Mouse (Mus musculus): ENCODE measurements at regions not wholly inside any gene's neighbourhood (a gene's known extent, or its start where the extent isn't known, plus 50 kb on each side); places are given as distances from the start of the nearest gene placed in this dataset.

DNA sequence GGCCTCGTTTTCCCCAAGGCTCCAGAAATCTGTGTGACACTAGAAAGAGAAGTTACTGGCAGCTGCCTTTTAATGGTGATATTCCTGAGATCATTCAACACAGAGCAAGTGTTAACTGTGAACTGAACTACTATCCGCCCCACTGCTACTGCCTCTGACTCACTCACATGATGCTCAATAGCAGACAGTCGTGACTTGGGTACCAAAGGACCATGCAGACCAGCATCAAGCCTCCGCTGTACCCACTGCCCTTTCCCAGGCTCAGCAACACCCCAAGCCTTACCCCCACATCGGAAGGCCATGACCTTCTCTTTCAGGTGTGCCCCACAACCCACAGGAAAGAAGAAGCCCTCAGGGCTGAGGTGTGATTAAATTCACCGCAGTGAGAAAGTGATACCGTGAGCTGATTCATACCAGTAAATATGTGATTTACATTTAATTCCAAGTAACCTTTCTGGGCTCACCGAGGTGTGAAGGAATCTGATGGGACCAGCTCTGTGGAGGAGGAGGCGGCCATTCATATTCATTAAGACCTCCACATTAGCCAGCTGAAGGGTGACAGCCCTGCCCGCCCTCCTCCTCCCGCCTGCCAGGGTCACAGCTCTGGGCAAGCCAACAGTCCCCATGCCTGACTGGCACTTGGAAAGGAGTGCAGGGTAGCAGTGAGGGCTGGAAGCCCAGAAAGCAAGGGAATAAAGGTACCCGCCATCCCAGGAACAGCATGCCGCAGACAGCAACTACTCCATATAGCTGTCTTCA is 156.0 kb upstream of the Tle3 start:
- no peak overlapping the region for H3K9ac ChIP-seq
- H3K4me2 ChIP-seq: no peak overlapping the region
- H3K27me3 ChIP-seq: peaks cover 68% of the 10 kb centered on the region
- H3K4me3 ChIP-seq: no peak overlapping the region
- 73% methylated on average over 13 of the region's 13 CpGs for WGBS
- no peaks in the 10 kb centered on the region for H3K36me3 ChIP-seq
- ATAC-seq (replicated peaks; ENCODE audit: insufficient number of reproducible peaks, insufficient read depth, low FRiP score, low read depth): no peak
- H3K9me3 ChIP-seq (replicated peaks): no peaks in the 10 kb centered on the region
- no peak overlapping the region for H3K27ac ChIP-seq
- H3K4me1 ChIP-seq (replicated peaks): peaks cover 10% of the 10 kb centered on the region; the same call in 1 of the 2 replicates

- H3K9ac ChIP-seq: no peak overlapping the region
- H3K4me2 ChIP-seq: no peak overlapping the region
- H3K36me3 ChIP-seq: no peaks in the 10 kb centered on the region
- WGBS: 54% methylated on average over 9 of the region's 9 CpGs
- peaks cover 52% of the 10 kb centered on the region for H3K27me3 ChIP-seq
- H3K4me1 ChIP-seq (replicated peaks): peaks cover 10% of the 10 kb centered on the region; the same call in 1 of the 2 replicates
- no peaks in the 10 kb centered on the region for H3K9me3 ChIP-seq (replicated peaks)
- H3K27ac ChIP-seq: no peak overlapping the region
- H3K4me3 ChIP-seq: no peak overlapping the region
- ATAC-seq (replicated peaks; ENCODE audit: insufficient number of reproducible peaks, insufficient read depth, low FRiP score, low read depth): no peak
Measured at GRCm38 (mm10) chr9:61220017-61220416, 152.1 kb upstream of the Tle3 start.

- Histone ChIP-seq H3K4me1 (replicated peaks) (peaks cover 8% of the 10 kb centered on the region), H3K4me3 (no peak overlapping the region), H3K9ac (no peak overlapping the region), H3K4me2 (no peak overlapping the region), H3K27ac (no peak overlapping the region), H3K27me3 (peaks cover 44% of the 10 kb centered on the region), H3K36me3 (no peaks in the 10 kb centered on the region), H3K9me3 (replicated peaks) (no peaks in the 10 kb centered on the region)
- 90% methylated on average over 18 of the region's 18 CpGs for WGBS
- ATAC-seq (replicated peaks; ENCODE audit: insufficient number of reproducible peaks, insufficient read depth, low FRiP score, low read depth): no peak
Measured at GRCm38 (mm10) chr9:61222212-61223003, 149.8 kb upstream of the Tle3 start.

- WGBS: 78% methylated on average over 4 of the region's 4 CpGs
- Histone ChIP-seq H3K27me3 (peaks cover 43% of the 10 kb centered on the region), H3K9ac (no peak overlapping the region), H3K4me3 (no peak overlapping the region), H3K4me1 (replicated peaks) (peaks cover 13% of the 10 kb centered on the region), H3K36me3 (no peaks in the 10 kb centered on the region), H3K4me2 (no peak overlapping the region), H3K27ac (no peak overlapping the region), H3K9me3 (replicated peaks) (no peaks in the 10 kb centered on the region)
- ATAC-seq (replicated peaks; ENCODE audit: insufficient number of reproducible peaks, insufficient read depth, low FRiP score, low read depth): no peak
Measured at GRCm38 (mm10) chr9:61225020-61225652, 147.0 kb upstream of the Tle3 start.

DNA sequence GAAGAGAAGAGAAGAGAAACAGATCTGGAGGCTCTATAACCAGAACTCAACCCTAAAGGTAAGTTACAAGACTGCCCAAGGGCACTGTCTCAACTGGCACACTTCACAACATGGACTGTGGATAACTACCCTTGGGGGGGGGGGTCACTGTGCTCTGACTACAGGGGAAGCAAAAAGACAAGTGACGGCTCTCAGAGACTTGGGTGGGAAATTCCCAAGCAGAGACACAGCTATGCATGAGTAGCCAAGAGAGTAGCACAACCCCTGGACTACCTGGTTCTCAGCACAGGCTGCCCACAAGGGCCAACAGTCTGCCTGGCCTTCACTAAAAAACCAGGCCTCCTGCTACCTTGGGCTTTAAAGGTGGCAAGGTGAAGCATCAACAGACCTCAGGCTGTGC is 146.3 kb upstream of the Tle3 start:
- H3K27me3 ChIP-seq: peaks cover 46% of the 10 kb centered on the region
- H3K27ac ChIP-seq: no peak overlapping the region
- ATAC-seq (replicated peaks; ENCODE audit: insufficient number of reproducible peaks, insufficient read depth, low FRiP score, low read depth): no peak
- H3K36me3 ChIP-seq: no peaks in the 10 kb centered on the region
- H3K9me3 ChIP-seq (replicated peaks): no peaks in the 10 kb centered on the region
- 64% methylated on average over 1 of the region's 1 CpGs for WGBS
- no peak overlapping the region for H3K4me3 ChIP-seq
- H3K4me1 ChIP-seq (replicated peaks): peaks cover 13% of the 10 kb centered on the region
- H3K4me2 ChIP-seq: no peak overlapping the region
- no peak overlapping the region for H3K9ac ChIP-seq

DNA sequence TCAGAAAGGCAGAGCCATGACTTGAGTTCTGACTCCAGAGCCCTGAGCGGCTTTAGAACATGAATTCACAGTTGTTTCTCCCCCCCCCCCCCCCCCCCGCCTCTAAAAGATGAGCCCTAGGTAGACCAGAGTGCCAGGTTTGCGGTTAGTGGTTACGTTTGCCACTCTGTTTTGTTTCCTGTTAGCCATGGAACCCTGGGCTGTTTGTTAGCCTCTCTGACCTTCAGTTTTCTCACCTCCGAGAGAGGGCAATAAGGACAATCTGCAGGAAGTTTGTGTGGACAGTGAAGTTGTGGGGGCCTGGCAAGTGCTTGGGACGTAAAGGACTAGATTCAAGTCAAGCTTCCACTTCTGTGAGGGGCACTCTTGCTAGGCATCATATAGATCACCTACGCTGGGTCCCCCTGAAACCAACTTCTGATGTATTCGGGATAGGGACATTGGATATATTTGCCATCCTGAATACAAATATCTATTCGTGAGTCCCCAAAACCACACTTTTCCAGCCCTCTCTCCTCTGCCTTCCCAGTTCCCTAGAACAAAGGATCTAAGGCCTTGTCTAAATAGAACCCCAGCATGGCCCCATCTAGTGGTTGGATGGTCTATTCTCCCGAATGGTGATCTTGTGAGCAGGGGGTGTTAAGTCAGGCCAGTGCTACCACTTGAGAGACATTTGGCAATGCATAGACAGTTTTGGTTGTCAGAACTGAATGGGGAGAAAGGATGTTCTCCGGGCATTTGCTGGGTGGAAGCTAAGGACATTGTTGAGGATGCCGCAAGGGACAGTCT is 145.4 kb upstream of the Tle3 start:
- H3K27ac ChIP-seq: no peak overlapping the region
- H3K27me3 ChIP-seq: peaks cover 51% of the 10 kb centered on the region
- H3K4me2 ChIP-seq: no peak overlapping the region
- H3K36me3 ChIP-seq: no peaks in the 10 kb centered on the region
- no peak overlapping the region for H3K9ac ChIP-seq
- no peak overlapping the region for H3K4me3 ChIP-seq
- no peak for ATAC-seq (replicated peaks; ENCODE audit: insufficient number of reproducible peaks, insufficient read depth, low FRiP score, low read depth)
- H3K9me3 ChIP-seq (replicated peaks): no peaks in the 10 kb centered on the region
- H3K4me1 ChIP-seq (replicated peaks): peaks cover 13% of the 10 kb centered on the region
- WGBS: 75% methylated on average over 12 of the region's 12 CpGs

DNA sequence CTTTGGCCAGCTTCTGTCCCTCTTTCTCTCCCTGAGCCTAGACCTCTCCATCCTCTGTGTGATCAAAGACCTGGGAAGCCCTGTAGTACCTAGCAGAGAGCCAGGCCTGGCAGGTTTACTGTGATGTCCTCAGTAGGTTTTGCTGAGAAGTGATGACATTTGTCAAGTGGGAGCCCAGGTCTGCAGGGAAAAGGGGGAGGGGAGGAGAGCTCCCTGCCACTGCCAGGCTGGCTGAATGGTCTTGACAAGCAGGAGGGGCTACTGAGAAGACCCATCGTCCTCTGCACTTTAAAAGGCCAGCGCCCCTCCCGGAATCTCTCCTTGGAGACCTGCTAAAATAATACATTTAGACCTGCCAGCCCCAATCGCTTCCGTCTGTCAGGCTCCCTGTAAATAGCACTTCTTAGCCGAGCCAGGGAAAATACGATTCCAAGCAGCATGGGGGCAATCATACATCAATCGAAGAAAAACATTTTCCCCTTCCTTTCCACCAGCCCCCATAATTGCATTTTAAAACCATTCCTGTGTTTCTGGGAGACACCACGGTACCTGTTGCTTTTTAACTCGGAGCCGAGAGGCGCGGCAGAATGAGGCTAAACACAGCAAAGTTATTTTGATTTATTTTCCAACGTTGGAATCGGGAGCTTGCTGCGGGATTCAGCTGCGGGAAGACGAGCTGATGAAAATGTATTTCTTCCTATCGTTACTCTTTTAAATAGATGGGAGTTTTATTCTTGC is 144.5 kb upstream of the Tle3 start:
- Histone ChIP-seq H3K4me2 (peak overlapping the region; percentile 41), H3K9ac (0 out of 2 replicates have a peak overlapping the region, but pooled peaks have one; percentile 2), H3K9me3 (replicated peaks) (no peaks in the 10 kb centered on the region), H3K27me3 (peaks cover 57% of the 10 kb centered on the region), H3K4me3 (no peak overlapping the region), H3K36me3 (no peaks in the 10 kb centered on the region), H3K27ac (no peak overlapping the region), H3K4me1 (replicated peaks) (peaks cover 13% of the 10 kb centered on the region)
- WGBS: 30% methylated on average over 19 of the region's 19 CpGs
- ATAC-seq (replicated peaks; ENCODE audit: insufficient number of reproducible peaks, insufficient read depth, low FRiP score, low read depth): no peak

DNA sequence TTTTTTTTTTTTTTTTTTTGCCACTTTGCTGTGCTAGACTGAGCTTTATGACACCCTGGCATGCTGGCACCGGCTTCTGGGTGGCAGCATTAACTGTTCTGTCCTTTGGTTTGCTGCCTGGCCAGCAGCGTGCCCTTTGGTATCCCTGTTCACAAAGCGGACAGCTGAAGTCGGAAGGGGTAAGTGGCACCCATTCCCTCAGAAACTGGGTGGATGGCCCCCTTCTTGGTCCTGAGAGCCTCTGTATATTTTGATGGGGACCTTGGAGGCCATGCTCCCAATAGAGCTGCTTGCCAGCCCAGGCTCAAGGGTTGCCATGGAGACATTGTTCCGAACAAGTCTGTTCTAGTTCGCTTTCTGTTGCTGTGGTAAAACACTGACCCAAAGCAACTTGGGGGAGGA is 143.9 kb upstream of the Tle3 start:
- Histone ChIP-seq H3K4me2 (no peak overlapping the region), H3K9me3 (replicated peaks) (no peaks in the 10 kb centered on the region), H3K36me3 (no peaks in the 10 kb centered on the region), H3K4me1 (replicated peaks) (peaks cover 13% of the 10 kb centered on the region), H3K9ac (no peak overlapping the region), H3K27me3 (peaks cover 62% of the 10 kb centered on the region), H3K4me3 (no peak overlapping the region), H3K27ac (no peak overlapping the region)
- ATAC-seq (replicated peaks; ENCODE audit: insufficient number of reproducible peaks, insufficient read depth, low FRiP score, low read depth): no peak
- 75% methylated on average over 6 of the region's 6 CpGs for WGBS

DNA sequence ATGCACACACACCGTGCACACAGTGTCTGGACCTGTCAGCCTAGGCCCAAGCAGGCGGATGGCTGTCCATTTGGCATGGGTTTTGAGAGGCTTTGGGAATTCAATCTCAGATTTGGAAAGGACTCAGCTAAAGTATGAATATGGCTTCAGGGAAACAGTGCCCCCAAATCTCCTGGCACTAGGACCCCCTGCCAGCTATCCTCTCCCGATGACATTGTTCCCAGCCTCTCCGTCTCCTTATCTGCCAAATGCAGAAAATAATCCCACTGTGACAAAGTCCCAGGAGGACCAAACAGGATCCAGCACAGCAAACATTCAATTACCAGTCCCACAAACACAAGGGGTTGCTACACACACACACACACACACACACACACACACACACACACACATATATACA is 141.9 kb upstream of the Tle3 start:
- Histone ChIP-seq H3K4me1 (replicated peaks) (peaks cover 13% of the 10 kb centered on the region), H3K4me2 (no peak overlapping the region), H3K27ac (no peak overlapping the region), H3K4me3 (no peak overlapping the region), H3K27me3 (peaks cover 62% of the 10 kb centered on the region), H3K36me3 (no peaks in the 10 kb centered on the region), H3K9me3 (replicated peaks) (no peaks in the 10 kb centered on the region), H3K9ac (no peak overlapping the region)
- WGBS: 67% methylated on average over 4 of the region's 4 CpGs
- ATAC-seq (replicated peaks; ENCODE audit: insufficient number of reproducible peaks, insufficient read depth, low FRiP score, low read depth): no peak

DNA sequence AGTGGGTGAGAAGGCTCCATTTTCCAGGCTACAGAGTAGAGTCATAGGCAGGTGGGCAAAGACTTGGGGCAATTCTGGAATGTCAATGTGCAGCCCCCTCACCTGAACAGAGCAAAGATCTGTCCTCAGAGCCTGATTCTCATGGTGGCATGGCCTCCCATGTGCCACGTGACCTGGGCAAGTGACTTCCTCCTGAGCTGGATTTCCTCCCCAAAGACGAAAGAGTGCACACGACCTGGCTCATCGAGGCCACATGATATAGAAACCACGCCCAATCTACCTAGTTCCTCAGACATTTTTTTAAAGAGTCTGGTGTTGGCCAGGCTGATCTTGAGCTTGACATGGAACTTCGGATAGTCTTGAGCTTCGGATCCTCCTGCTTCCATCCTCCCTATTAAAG is 139.5 kb upstream of the Tle3 start:
- Histone ChIP-seq H3K9me3 (replicated peaks) (no peaks in the 10 kb centered on the region), H3K27ac (no peak overlapping the region), H3K4me2 (no peak overlapping the region), H3K4me3 (no peak overlapping the region), H3K27me3 (peaks cover 64% of the 10 kb centered on the region), H3K4me1 (replicated peaks) (peaks cover 11% of the 10 kb centered on the region), H3K9ac (no peak overlapping the region), H3K36me3 (no peaks in the 10 kb centered on the region)
- ATAC-seq (replicated peaks; ENCODE audit: insufficient number of reproducible peaks, insufficient read depth, low FRiP score, low read depth): no peak
- 73% methylated on average over 7 of the region's 7 CpGs for WGBS

Data from heart, embryonic 15.5 days (tissue).